Mouse (Mus musculus) hindbrain, embryonic 12.5 days (tissue): ENCODE data around the gene Ap1s3. TPM values are rescaled to one million over a fixed set of nuclear protein-coding genes. Genes with fewer than 3 reads are reported as not detected.

Experiments
- ATAC-seq: fragments of 200-750 bp; cut with Nextera tagmentation; 2 replicates; pipeline ENCODE4 v1.8.0; 2017; ENCODE audit warnings: moderate TSS enrichment; ENCODE audit not compliant: low FRiP score
- H3K27ac ChIP-seq: fragments of 300-500 bp; sonication (generic); 2 replicates; pipeline ENCODE4 v1.5.1; 2016; ENCODE audit warnings: mild to moderate bottlenecking
- H3K27me3 ChIP-seq: fragments of 300-500 bp; sonication (generic); 2 replicates; pipeline ENCODE4 v1.6.1; 2016; ENCODE audit warnings: mild to moderate bottlenecking
- H3K36me3 ChIP-seq: fragments of 300-500 bp; sonication (generic); 2 replicates; pipeline ENCODE4 v1.6.1; 2016; ENCODE audit warnings: mild to moderate bottlenecking
- H3K4me1 ChIP-seq: fragments of 300-500 bp; sonication (generic); 2 replicates; pipeline ENCODE4 v1.6.1; 2016
- H3K4me2 ChIP-seq: fragments of 300-500 bp; sonication (generic); replicated peaks from 2 replicates; pipeline ENCODE4 v1.6.1; 2016; ENCODE audit warnings: mild to moderate bottlenecking
- H3K4me3 ChIP-seq: fragments of 300-500 bp; sonication (generic); 2 replicates; pipeline ENCODE4 v1.5.1; 2016; ENCODE audit warnings: mild to moderate bottlenecking
- H3K9ac ChIP-seq: fragments of 300-500 bp; sonication (generic); 2 replicates; pipeline ENCODE4 v1.6.1; 2016; ENCODE audit warnings: mild to moderate bottlenecking, moderate library complexity
- H3K9me3 ChIP-seq: fragments of 300-500 bp; sonication (generic); replicated peaks from 2 replicates; pipeline ENCODE4 v1.6.1; 2016; ENCODE audit warnings: mild to moderate bottlenecking
- WGBS: fragments of 180-500 bp; shearing (Covaris S2); methylation state at CpG from one replicate; pipeline ENCODE4 v1.1.7; 2016; 5-methylcytosine and 5-hydroxymethylcytosine counted together
- polyA plus RNA-seq: library from polyadenylated mRNA; unstranded; fragments of >200 nt; fragmentation: Nextera tagmentation; extraction: Ambion mirVana; gene quantifications from 2 replicates; pipeline ENCODE4 v1.2.1, GENCODE M21; 2016

Ap1s3 gene
- polyA plus RNA-seq, 1 experiment from 2014 or later = 0.48 TPM

GRCm38 (mm10) chr1:79571912-79572311, 99.9 kb downstream of the Ap1s3 start:
- Histone ChIP-seq H3K4me1 (no peaks in the 10 kb centered on the region), H3K36me3 (no peaks in the 10 kb centered on the region), H3K27ac (no peak overlapping the region), H3K27me3 (no peaks in the 10 kb centered on the region), H3K9me3 (no peaks in the 10 kb centered on the region), H3K9ac (no peak overlapping the region), H3K4me2 (no peak overlapping the region), H3K4me3 (no peak overlapping the region)
- 86% methylated on average over 4 of the region's 4 CpGs for WGBS
- ATAC-seq = no peak

GRCm38 (mm10) chr1:79571126-79571525, 100.6 kb downstream of the Ap1s3 start:
- no peaks in the 10 kb centered on the region for H3K27me3 ChIP-seq
- H3K27ac ChIP-seq = no peak overlapping the region
- H3K9me3 ChIP-seq = no peaks in the 10 kb centered on the region
- WGBS = 88% methylated on average over 6 of the region's 6 CpGs
- no peak overlapping the region for H3K4me3 ChIP-seq
- no peaks in the 10 kb centered on the region for H3K36me3 ChIP-seq
- no peak overlapping the region for H3K9ac ChIP-seq
- H3K4me2 ChIP-seq = no peak overlapping the region
- no peak for ATAC-seq
- H3K4me1 ChIP-seq = no peaks in the 10 kb centered on the region

GRCm38 (mm10) chr1:79561186-79561585, 110.6 kb downstream of the Ap1s3 start:
- H3K27ac ChIP-seq = no peak overlapping the region
- no peaks in the 10 kb centered on the region for H3K4me1 ChIP-seq
- H3K9ac ChIP-seq = no peak overlapping the region
- no peak overlapping the region for H3K4me3 ChIP-seq
- H3K4me2 ChIP-seq = no peak overlapping the region
- ATAC-seq = no peak
- WGBS = 82% methylated on average over 5 of the region's 5 CpGs
- no peaks in the 10 kb centered on the region for H3K9me3 ChIP-seq
- no peaks in the 10 kb centered on the region for H3K27me3 ChIP-seq
- no peaks in the 10 kb centered on the region for H3K36me3 ChIP-seq

Other genes with a start within 250 kb of the Ap1s3 start
- gene Scg2, start 231.9 kb downstream of the Ap1s3 start, polyA plus RNA-seq = 24.4 and 25.5 TPM in 2 replicates
- gene Mrpl44, start 104.0 kb upstream of the Ap1s3 start, polyA plus RNA-seq = 47.6 and 48.2 TPM in 2 replicates
- gene Wdfy1, start 104.2 kb upstream of the Ap1s3 start, polyA plus RNA-seq = 66.0 and 68.5 TPM in 2 replicates
- 156 and 157 TPM in 2 replicates for gene Serpine2, start 189.2 kb upstream of the Ap1s3 start, polyA plus RNA-seq